Mouse (Mus musculus): ENCODE measurements around the gene Iqcf5.

DNA sequence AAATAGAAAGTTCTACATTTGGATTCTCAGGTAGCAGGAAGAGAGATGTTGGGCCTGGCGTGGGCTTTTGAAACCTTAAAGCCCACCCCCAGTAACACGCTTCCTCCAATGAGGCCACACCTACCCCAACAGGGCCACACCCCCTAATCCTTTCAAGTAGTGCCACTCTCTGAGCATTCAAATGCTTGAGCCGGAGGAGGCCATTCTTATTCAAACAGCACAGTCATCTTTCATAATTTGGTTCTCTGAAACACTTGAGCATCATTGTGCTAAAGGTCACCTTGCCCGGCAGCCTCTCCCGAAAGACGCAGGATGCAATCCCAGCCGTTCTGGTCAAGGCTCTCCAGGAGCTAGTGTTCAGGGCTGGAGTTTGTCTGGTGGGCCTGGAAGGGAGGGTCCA lies 19.9 kb downstream of the Iqcf5 start:
- TF ChIP-seq CTCF (IDR thresholded peaks at IDR 0.05; ENCODE audit: insufficient read depth, low read depth, low read length): no peak
- no peak for TF ChIP-seq POLR2A (IDR thresholded peaks at IDR 0.05; ENCODE audit: insufficient read depth, low read depth, low read length)

Data from olfactory bulb, adult 2 months (tissue).